Mouse (Mus musculus): ENCODE measurements around the gene Rasgef1c. TPM values are rescaled to one million over a fixed set of nuclear protein-coding genes. Genes with fewer than 3 reads are reported as not detected.

Rasgef1c gene
- polyA plus RNA-seq, 1 experiment, result 0.52 TPM

DNA sequence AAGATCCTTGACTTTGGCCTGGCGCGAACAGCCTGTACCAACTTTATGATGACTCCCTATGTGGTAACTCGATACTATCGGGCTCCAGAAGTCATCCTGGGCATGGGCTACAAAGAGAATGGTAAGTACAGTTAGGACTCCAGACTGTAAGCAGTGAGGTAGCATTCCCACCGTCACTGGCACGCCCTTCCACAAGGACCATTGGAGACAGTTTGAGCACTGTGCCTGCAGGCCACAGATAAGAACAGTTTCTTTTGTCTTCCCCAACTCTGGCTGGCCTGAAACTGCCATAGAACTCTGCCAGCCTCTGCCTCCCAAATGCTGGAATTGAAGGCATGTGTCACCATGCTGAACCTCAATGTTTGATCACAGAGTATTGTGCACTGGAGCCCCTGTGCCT, 28.9 kb upstream of the Rasgef1c start:
- H3K27ac ChIP-seq (ENCODE audit: insufficient read depth, low read depth, low read length), result no peak overlapping the region
- peaks cover 20% of the 10 kb centered on the region for H3K36me3 ChIP-seq (ENCODE audit: control insufficient read depth, insufficient read depth, low read length)
- H3K27me3 ChIP-seq (ENCODE audit: control insufficient read depth, insufficient read depth, low read length), result no peaks in the 10 kb centered on the region
- WGBS, result 94% methylated on average over 6 of the region's 6 CpGs
- no peak for TF ChIP-seq POLR2A (IDR thresholded peaks at IDR 0.05; ENCODE audit: low read depth, low read length)
- no peak for TF ChIP-seq CTCF (IDR thresholded peaks at IDR 0.05; ENCODE audit: extremely low read depth, insufficient read length, insufficient replicate concordance, low read depth, low read length)
- no peak overlapping the region for H3K4me3 ChIP-seq (ENCODE audit: low read depth, low read length)
- H3K4me1 ChIP-seq (ENCODE audit: control insufficient read depth, insufficient read depth, insufficient read length, low read length), result no peaks in the 10 kb centered on the region

GRCm38 (mm10) chr11:49876948-49877817, 24.5 kb upstream of the Rasgef1c start:
- H3K36me3 ChIP-seq (ENCODE audit: control insufficient read depth, insufficient read depth, low read length), result peaks cover 24% of the 10 kb centered on the region
- no peak overlapping the region for H3K27ac ChIP-seq (ENCODE audit: insufficient read depth, low read depth, low read length)
- no peak for TF ChIP-seq CTCF (IDR thresholded peaks at IDR 0.05; ENCODE audit: extremely low read depth, insufficient read length, insufficient replicate concordance, low read depth, low read length)
- no peak for TF ChIP-seq POLR2A (IDR thresholded peaks at IDR 0.05; ENCODE audit: low read depth, low read length)
- H3K4me3 ChIP-seq (ENCODE audit: low read depth, low read length), result no peak overlapping the region
- no peaks in the 10 kb centered on the region for H3K27me3 ChIP-seq (ENCODE audit: control insufficient read depth, insufficient read depth, low read length)
- 92% methylated on average over 8 of the region's 8 CpGs for WGBS
- H3K4me1 ChIP-seq (ENCODE audit: control insufficient read depth, insufficient read depth, insufficient read length, low read length), result no peaks in the 10 kb centered on the region

DNA sequence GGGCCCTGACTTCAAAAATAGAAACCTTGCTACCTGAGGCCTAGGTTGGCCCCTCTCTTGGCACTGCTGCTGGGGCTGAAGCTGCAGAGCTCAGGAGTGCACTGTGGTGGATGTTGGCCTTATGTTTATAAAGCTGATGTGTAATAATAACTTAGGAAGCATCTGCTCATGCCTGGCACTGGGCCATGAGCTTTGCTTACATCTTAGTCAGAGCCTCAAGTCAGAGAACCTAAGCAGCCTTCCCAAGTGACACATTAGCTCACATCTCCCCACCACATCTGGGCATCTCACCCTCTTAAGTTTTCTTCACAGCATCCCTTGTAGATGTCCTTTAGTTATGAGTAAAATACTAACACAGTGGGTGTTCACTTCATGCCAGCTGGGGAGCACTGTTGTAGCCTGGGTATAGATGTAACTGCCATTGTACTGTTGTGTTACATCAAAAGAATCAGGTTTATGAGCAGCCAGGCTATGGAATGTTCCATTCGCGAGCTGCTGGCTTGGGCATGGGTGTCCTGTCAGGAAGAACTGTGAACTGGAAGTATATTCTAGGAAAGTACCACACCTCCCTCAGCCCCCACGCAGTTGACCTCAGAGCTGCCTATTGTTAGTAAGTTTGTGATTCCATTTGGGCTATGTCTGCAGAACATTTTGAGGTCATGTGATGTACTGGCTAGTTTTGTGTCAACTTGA, 21.5 kb upstream of the Rasgef1c start:
- no peaks in the 10 kb centered on the region for H3K4me1 ChIP-seq (ENCODE audit: control insufficient read depth, insufficient read depth, insufficient read length, low read length)
- H3K36me3 ChIP-seq (ENCODE audit: control insufficient read depth, insufficient read depth, low read length), result peaks cover 25% of the 10 kb centered on the region
- H3K27me3 ChIP-seq (ENCODE audit: control insufficient read depth, insufficient read depth, low read length), result no peaks in the 10 kb centered on the region
- no peak overlapping the region for H3K4me3 ChIP-seq (ENCODE audit: low read depth, low read length)
- no peak overlapping the region for H3K27ac ChIP-seq (ENCODE audit: insufficient read depth, low read depth, low read length)
- 87% methylated on average over 3 of the region's 3 CpGs for WGBS
- TF ChIP-seq CTCF (IDR thresholded peaks at IDR 0.05; ENCODE audit: extremely low read depth, insufficient read length, insufficient replicate concordance, low read depth, low read length) (no peak), POLR2A (IDR thresholded peaks at IDR 0.05; ENCODE audit: low read depth, low read length) (no peak)

DNA sequence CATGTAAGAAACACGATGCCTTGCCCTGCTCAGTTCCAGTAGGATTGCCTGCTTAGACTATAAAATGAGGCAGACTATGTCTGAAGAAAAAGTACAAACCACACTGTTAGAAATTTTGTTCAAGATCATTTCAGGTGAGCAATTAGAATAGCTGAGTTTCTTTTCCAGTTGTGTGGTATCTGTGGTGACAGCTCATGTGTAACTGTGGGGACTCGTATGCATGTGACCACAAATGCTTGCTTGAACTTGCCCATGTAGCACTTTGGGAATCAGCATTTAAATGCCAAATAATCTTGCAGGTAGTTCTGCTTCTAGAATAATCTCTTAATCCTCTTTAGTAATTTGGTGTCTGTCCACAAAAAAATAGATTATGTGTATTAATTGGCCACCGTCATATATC, 18.2 kb upstream of the Rasgef1c start:
- WGBS, result 91% methylated on average over 3 of the region's 3 CpGs
- Histone ChIP-seq H3K27me3 (ENCODE audit: control insufficient read depth, insufficient read depth, low read length) (no peaks in the 10 kb centered on the region), H3K4me1 (ENCODE audit: control insufficient read depth, insufficient read depth, insufficient read length, low read length) (no peaks in the 10 kb centered on the region), H3K27ac (ENCODE audit: insufficient read depth, low read depth, low read length) (no peak overlapping the region), H3K36me3 (ENCODE audit: control insufficient read depth, insufficient read depth, low read length) (peaks cover 36% of the 10 kb centered on the region), H3K4me3 (ENCODE audit: low read depth, low read length) (no peak overlapping the region)
- TF ChIP-seq CTCF (IDR thresholded peaks at IDR 0.05; ENCODE audit: extremely low read depth, insufficient read length, insufficient replicate concordance, low read depth, low read length) (no peak), POLR2A (IDR thresholded peaks at IDR 0.05; ENCODE audit: low read depth, low read length) (no peak)

GRCm38 (mm10) chr11:49888469-49888868, 13.2 kb upstream of the Rasgef1c start:
- 89% methylated on average over 5 of the region's 5 CpGs for WGBS
- Histone ChIP-seq H3K36me3 (ENCODE audit: control insufficient read depth, insufficient read depth, low read length) (peaks cover 23% of the 10 kb centered on the region), H3K27ac (ENCODE audit: insufficient read depth, low read depth, low read length) (no peak overlapping the region), H3K4me3 (ENCODE audit: low read depth, low read length) (no peak overlapping the region), H3K27me3 (ENCODE audit: control insufficient read depth, insufficient read depth, low read length) (no peaks in the 10 kb centered on the region), H3K4me1 (ENCODE audit: control insufficient read depth, insufficient read depth, insufficient read length, low read length) (no peaks in the 10 kb centered on the region)
- TF ChIP-seq POLR2A (IDR thresholded peaks at IDR 0.05; ENCODE audit: low read depth, low read length), result no peak
- TF ChIP-seq CTCF (IDR thresholded peaks at IDR 0.05; ENCODE audit: extremely low read depth, insufficient read length, insufficient replicate concordance, low read depth, low read length), result no peak

GRCm38 (mm10) chr11:49891993-49892392, 9.6 kb upstream of the Rasgef1c start:
- no peaks in the 10 kb centered on the region for H3K4me1 ChIP-seq (ENCODE audit: control insufficient read depth, insufficient read depth, insufficient read length, low read length)
- TF ChIP-seq POLR2A (IDR thresholded peaks at IDR 0.05; ENCODE audit: low read depth, low read length) (no peak), CTCF (IDR thresholded peaks at IDR 0.05; ENCODE audit: extremely low read depth, insufficient read length, insufficient replicate concordance, low read depth, low read length) (no peak)
- H3K36me3 ChIP-seq (ENCODE audit: control insufficient read depth, insufficient read depth, low read length), result peaks cover 8% of the 10 kb centered on the region; the same call in 1 of the 2 replicates
- no peaks in the 10 kb centered on the region for H3K27me3 ChIP-seq (ENCODE audit: control insufficient read depth, insufficient read depth, low read length)
- H3K4me3 ChIP-seq (ENCODE audit: low read depth, low read length), result no peak overlapping the region
- 91% methylated on average over 5 of the region's 5 CpGs for WGBS
- no peak overlapping the region for H3K27ac ChIP-seq (ENCODE audit: insufficient read depth, low read depth, low read length)

GRCm38 (mm10) chr11:49893806-49894205, 7.8 kb upstream of the Rasgef1c start:
- Histone ChIP-seq H3K27ac (ENCODE audit: insufficient read depth, low read depth, low read length) (no peak overlapping the region), H3K36me3 (ENCODE audit: control insufficient read depth, insufficient read depth, low read length) (0 out of 2 replicates have a peak, but pooled peaks cover 3% of the 10 kb centered on the region), H3K27me3 (ENCODE audit: control insufficient read depth, insufficient read depth, low read length) (no peaks in the 10 kb centered on the region), H3K4me1 (ENCODE audit: control insufficient read depth, insufficient read depth, insufficient read length, low read length) (no peaks in the 10 kb centered on the region), H3K4me3 (ENCODE audit: low read depth, low read length) (no peak overlapping the region)
- WGBS, result 59% methylated on average over 11 of the region's 11 CpGs
- TF ChIP-seq CTCF (IDR thresholded peaks at IDR 0.05; ENCODE audit: extremely low read depth, insufficient read length, insufficient replicate concordance, low read depth, low read length) (no peak), POLR2A (IDR thresholded peaks at IDR 0.05; ENCODE audit: low read depth, low read length) (no peak)

Measured in small intestine, adult 2 months (tissue).